Mouse (Mus musculus): ENCODE results near the gene Palm.

- TF ChIP-seq CTCF (IDR thresholded peaks at IDR 0.05), result no peak
- TF ChIP-seq EP300 (IDR thresholded peaks at IDR 0.05), result no peak
Observed at GRCm38 (mm10) chr10:79798289-79798928, 5.0 kb downstream of the Palm start.

All from lung, postnatal 0 days (tissue).